Mouse (Mus musculus): ENCODE results near the gene Hadha.

The Hadha gene

GRCm38 (mm10) chr5:30153222-30153621 is 1.7 kb downstream of the Hadha start:
- DNase-seq (ENCODE audit: low read depth, low spot score) = no peak

GRCm38 (mm10) chr5:30152413-30152812 is 2.5 kb downstream of the Hadha start:
- no peak for DNase-seq (ENCODE audit: low read depth, low spot score)

- DNase-seq (ENCODE audit: low read depth, low spot score) = no peak
Measured at GRCm38 (mm10) chr5:30152007-30152406, 3.0 kb downstream of the Hadha start.

- peak; percentile 35 for DNase-seq (ENCODE audit: low read depth, low spot score)
Measured at GRCm38 (mm10) chr5:30148133-30148920, 6.6 kb downstream of the Hadha start.

- no peak for DNase-seq (ENCODE audit: low read depth, low spot score)
Measured at GRCm38 (mm10) chr5:30146526-30146925, 8.4 kb downstream of the Hadha start.

GRCm38 (mm10) chr5:30138193-30138592 is 16.8 kb downstream of the Hadha start:
- no peak for DNase-seq (ENCODE audit: low read depth, low spot score)

GRCm38 (mm10) chr5:30137271-30137670 is 17.7 kb downstream of the Hadha start:
- DNase-seq (ENCODE audit: low read depth, low spot score) = no peak

- no peak for DNase-seq (ENCODE audit: low read depth, low spot score)
Measured at GRCm38 (mm10) chr5:30135711-30136231, 19.2 kb downstream of the Hadha start.

GRCm38 (mm10) chr5:30132173-30132572 is 22.8 kb downstream of the Hadha start:
- no peak for DNase-seq (ENCODE audit: low read depth, low spot score)

- DNase-seq (ENCODE audit: low read depth, low spot score) = no peak
Measured at GRCm38 (mm10) chr5:30131246-30131645, 23.7 kb downstream of the Hadha start.

- no peak for DNase-seq (ENCODE audit: low read depth, low spot score)
Measured at GRCm38 (mm10) chr5:30128680-30129079, 26.3 kb downstream of the Hadha start.

GRCm38 (mm10) chr5:30127921-30128597 is 26.9 kb downstream of the Hadha start:
- DNase-seq (ENCODE audit: low read depth, low spot score) = peak; percentile 42

GRCm38 (mm10) chr5:30126756-30127155 is 28.2 kb downstream of the Hadha start:
- no peak for DNase-seq (ENCODE audit: low read depth, low spot score)

- DNase-seq (ENCODE audit: low read depth, low spot score) = peak; percentile 40
Measured at GRCm38 (mm10) chr5:30125587-30125986, 29.4 kb downstream of the Hadha start.

GRCm38 (mm10) chr5:30122481-30122880 is 32.5 kb downstream of the Hadha start:
- no peak for DNase-seq (ENCODE audit: low read depth, low spot score)

GRCm38 (mm10) chr5:30120106-30120505 is 34.9 kb downstream of the Hadha start:
- DNase-seq (ENCODE audit: low read depth, low spot score) = no peak

GRCm38 (mm10) chr5:30119163-30119562 is 35.8 kb downstream of the Hadha start:
- no peak for DNase-seq (ENCODE audit: low read depth, low spot score)

GRCm38 (mm10) chr5:30118018-30118417 is 36.9 kb downstream of the Hadha start:
- DNase-seq (ENCODE audit: low read depth, low spot score) = no peak

GRCm38 (mm10) chr5:30115718-30116117 is 39.2 kb downstream of the Hadha start:
- no peak for DNase-seq (ENCODE audit: low read depth, low spot score)

GRCm38 (mm10) chr5:30114761-30115140 is 40.2 kb downstream of the Hadha start:
- DNase-seq (ENCODE audit: low read depth, low spot score) = no peak

- peak; percentile 77 for DNase-seq (ENCODE audit: low read depth, low spot score)
Measured at GRCm38 (mm10) chr5:30113881-30114760, 40.8 kb downstream of the Hadha start.

- DNase-seq (ENCODE audit: low read depth, low spot score) = no peak
Measured at GRCm38 (mm10) chr5:30112533-30113068, 42.4 kb downstream of the Hadha start.

All from retina, postnatal 7 days (tissue).